Mouse (Mus musculus): Measurements from ENCODE around the gene Unc5b. TPM values are rescaled to one million over a fixed set of nuclear protein-coding genes. Genes with fewer than 3 reads are reported as not detected.

Gene Unc5b
- polyA plus RNA-seq, 1 experiment from 2014 or later: 0.25 TPM

- Histone ChIP-seq H3K9ac (no peak overlapping the region), H3K27ac (replicated peaks) (no peak overlapping the region), H3K4me3 (replicated peaks) (peak overlapping the region; percentile 51; the same call in 1 of the 2 replicates), H3K4me2 (peak overlapping the region; percentile 68), H3K36me3 (replicated peaks) (no peaks in the 10 kb centered on the region), H3K27me3 (peaks cover 97% of the 10 kb centered on the region), H3K4me1 (replicated peaks) (peaks cover 10% of the 10 kb centered on the region), H3K9me3 (replicated peaks) (no peaks in the 10 kb centered on the region)
- 2% methylated on average over 11 of the region's 11 CpGs for WGBS (ENCODE audit: insufficient replicate concordance)
- ATAC-seq (ENCODE audit: insufficient read depth): no peak
Measured at GRCm38 (mm10) chr10:60830000-60830399, 1.4 kb downstream of the Unc5b start.

- no peak overlapping the region for H3K27ac ChIP-seq (replicated peaks)
- no peak for ATAC-seq (ENCODE audit: insufficient read depth)
- no peak overlapping the region for H3K9ac ChIP-seq
- no peaks in the 10 kb centered on the region for H3K9me3 ChIP-seq (replicated peaks)
- H3K4me1 ChIP-seq (replicated peaks): peaks cover 10% of the 10 kb centered on the region
- H3K4me3 ChIP-seq (replicated peaks): no peak overlapping the region
- WGBS (ENCODE audit: insufficient replicate concordance): 34% methylated on average over 6 of the region's 6 CpGs
- peaks cover 96% of the 10 kb centered on the region for H3K27me3 ChIP-seq
- no peaks in the 10 kb centered on the region for H3K36me3 ChIP-seq (replicated peaks)
- H3K4me2 ChIP-seq: no peak overlapping the region
Measured at GRCm38 (mm10) chr10:60829071-60829470, 2.3 kb downstream of the Unc5b start.

- Histone ChIP-seq H3K4me2 (no peak overlapping the region), H3K9ac (no peak overlapping the region), H3K4me1 (replicated peaks) (peaks cover 10% of the 10 kb centered on the region), H3K4me3 (replicated peaks) (no peak overlapping the region), H3K9me3 (replicated peaks) (no peaks in the 10 kb centered on the region), H3K27ac (replicated peaks) (no peak overlapping the region), H3K27me3 (peaks cover 90% of the 10 kb centered on the region), H3K36me3 (replicated peaks) (no peaks in the 10 kb centered on the region)
- no peak for ATAC-seq (ENCODE audit: insufficient read depth)
- WGBS (ENCODE audit: insufficient replicate concordance): 31% methylated on average over 17 of the region's 17 CpGs
Measured at GRCm38 (mm10) chr10:60827901-60828670, 3.3 kb downstream of the Unc5b start.

DNA sequence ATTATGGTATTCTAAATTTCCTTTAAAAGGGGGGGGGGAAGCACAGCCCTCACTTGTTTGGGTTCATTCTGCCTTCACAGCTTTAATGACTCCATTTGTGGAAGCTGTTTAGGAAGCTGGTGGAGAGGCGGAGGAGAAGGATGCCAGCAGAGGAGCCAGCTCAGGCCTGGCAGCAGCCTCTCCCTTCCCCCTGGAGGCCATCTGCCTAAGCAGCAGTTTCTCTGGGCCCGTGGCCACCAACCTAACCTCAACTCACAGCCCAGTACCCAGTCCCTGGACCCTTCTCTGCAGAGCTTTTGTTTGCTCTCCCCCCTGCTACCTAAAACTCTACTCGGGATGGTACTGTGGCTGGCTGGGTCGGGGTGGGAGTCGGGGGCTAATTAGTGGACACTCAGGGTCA, 4.1 kb downstream of the Unc5b start:
- 12% methylated on average over 5 of the region's 5 CpGs for WGBS (ENCODE audit: insufficient replicate concordance)
- H3K9ac ChIP-seq: no peak overlapping the region
- no peaks in the 10 kb centered on the region for H3K9me3 ChIP-seq (replicated peaks)
- H3K27ac ChIP-seq (replicated peaks): no peak overlapping the region
- peaks cover 82% of the 10 kb centered on the region for H3K27me3 ChIP-seq
- no peak for ATAC-seq (ENCODE audit: insufficient read depth)
- no peaks in the 10 kb centered on the region for H3K36me3 ChIP-seq (replicated peaks)
- no peak overlapping the region for H3K4me3 ChIP-seq (replicated peaks)
- 0 out of 2 replicates have a peak overlapping the region, but pooled peaks have one; percentile 40 for H3K4me2 ChIP-seq
- H3K4me1 ChIP-seq (replicated peaks): peaks cover 10% of the 10 kb centered on the region

GRCm38 (mm10) chr10:60826461-60827237, 4.7 kb downstream of the Unc5b start:
- peaks cover 76% of the 10 kb centered on the region for H3K27me3 ChIP-seq
- WGBS (ENCODE audit: insufficient replicate concordance): 3% methylated on average over 34 of the region's 34 CpGs
- no peak for ATAC-seq (ENCODE audit: insufficient read depth)
- H3K4me2 ChIP-seq: peak overlapping the region; percentile 40
- no peak overlapping the region for H3K9ac ChIP-seq
- peaks cover 10% of the 10 kb centered on the region for H3K4me1 ChIP-seq (replicated peaks)
- H3K9me3 ChIP-seq (replicated peaks): no peaks in the 10 kb centered on the region
- H3K36me3 ChIP-seq (replicated peaks): no peaks in the 10 kb centered on the region
- 0 out of 2 replicates have a peak overlapping the region, but pooled peaks have one; percentile 5 for H3K4me3 ChIP-seq (replicated peaks)
- no peak overlapping the region for H3K27ac ChIP-seq (replicated peaks)

DNA sequence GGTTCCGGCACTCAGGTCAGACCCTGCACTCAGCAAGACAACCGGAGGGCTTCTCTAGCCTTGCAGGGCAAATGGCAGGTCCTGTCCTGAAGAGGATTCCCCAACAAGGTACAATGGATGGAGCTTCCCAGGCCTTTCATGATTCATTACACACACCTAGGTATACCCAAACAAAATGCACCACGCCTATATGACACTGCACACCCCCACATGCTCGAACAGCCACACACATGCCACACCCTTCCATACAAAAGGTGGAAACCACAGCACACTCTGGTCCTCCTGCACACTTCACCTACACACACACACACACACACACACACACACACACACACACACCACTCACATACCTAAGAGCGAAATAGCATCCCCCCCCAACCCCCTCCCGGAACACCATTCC, 5.4 kb downstream of the Unc5b start:
- H3K9ac ChIP-seq: no peak overlapping the region
- no peak overlapping the region for H3K27ac ChIP-seq (replicated peaks)
- no peak for ATAC-seq (ENCODE audit: insufficient read depth)
- WGBS (ENCODE audit: insufficient replicate concordance): 46% methylated on average over 6 of the region's 6 CpGs
- no peak overlapping the region for H3K4me3 ChIP-seq (replicated peaks)
- no peaks in the 10 kb centered on the region for H3K36me3 ChIP-seq (replicated peaks)
- H3K4me2 ChIP-seq: no peak overlapping the region
- H3K4me1 ChIP-seq (replicated peaks): peaks cover 8% of the 10 kb centered on the region
- no peaks in the 10 kb centered on the region for H3K9me3 ChIP-seq (replicated peaks)
- H3K27me3 ChIP-seq: peaks cover 69% of the 10 kb centered on the region

DNA sequence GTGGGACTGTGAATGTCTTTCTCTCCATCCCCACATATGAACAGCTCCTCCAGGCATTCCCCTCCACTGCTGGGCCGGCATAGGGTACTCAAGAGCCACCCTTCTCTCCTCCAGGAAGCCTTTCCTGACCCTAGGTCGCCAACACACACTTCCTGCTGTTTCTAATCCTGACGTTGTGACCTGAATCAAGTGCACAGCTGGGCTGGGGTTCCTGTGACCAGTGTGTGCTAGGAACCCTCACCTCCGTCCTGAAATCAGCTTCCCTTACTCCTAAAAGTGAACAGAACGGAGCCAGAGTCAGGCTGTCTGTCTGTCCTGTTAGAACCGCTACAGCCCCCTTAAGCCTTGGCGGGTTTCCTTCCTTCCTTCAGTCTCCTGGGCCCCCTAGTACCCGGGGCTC, 7.6 kb downstream of the Unc5b start:
- no peak overlapping the region for H3K27ac ChIP-seq (replicated peaks)
- no peaks in the 10 kb centered on the region for H3K36me3 ChIP-seq (replicated peaks)
- peaks cover 47% of the 10 kb centered on the region for H3K27me3 ChIP-seq
- no peak for ATAC-seq (ENCODE audit: insufficient read depth)
- no peak overlapping the region for H3K9ac ChIP-seq
- no peaks in the 10 kb centered on the region for H3K4me1 ChIP-seq (replicated peaks)
- no peaks in the 10 kb centered on the region for H3K9me3 ChIP-seq (replicated peaks)
- 21% methylated on average over 8 of the region's 8 CpGs for WGBS (ENCODE audit: insufficient replicate concordance)
- no peak overlapping the region for H3K4me2 ChIP-seq
- H3K4me3 ChIP-seq (replicated peaks): no peak overlapping the region

- Histone ChIP-seq H3K9me3 (replicated peaks) (no peaks in the 10 kb centered on the region), H3K27ac (replicated peaks) (no peak overlapping the region), H3K4me2 (no peak overlapping the region), H3K36me3 (replicated peaks) (no peaks in the 10 kb centered on the region), H3K27me3 (peaks cover 37% of the 10 kb centered on the region), H3K4me3 (replicated peaks) (no peak overlapping the region), H3K4me1 (replicated peaks) (no peaks in the 10 kb centered on the region), H3K9ac (no peak overlapping the region)
- WGBS (ENCODE audit: insufficient replicate concordance): 59% methylated on average over 17 of the region's 17 CpGs
- ATAC-seq (ENCODE audit: insufficient read depth): no peak
Measured at GRCm38 (mm10) chr10:60822641-60823425, 8.5 kb downstream of the Unc5b start.

- Histone ChIP-seq H3K9ac (no peak overlapping the region), H3K4me1 (replicated peaks) (no peaks in the 10 kb centered on the region; the same call in 1 of the 2 replicates), H3K36me3 (replicated peaks) (no peaks in the 10 kb centered on the region), H3K27me3 (peaks cover 28% of the 10 kb centered on the region), H3K9me3 (replicated peaks) (no peaks in the 10 kb centered on the region), H3K4me3 (replicated peaks) (no peak overlapping the region), H3K27ac (replicated peaks) (no peak overlapping the region), H3K4me2 (no peak overlapping the region)
- 49% methylated on average over 7 of the region's 7 CpGs for WGBS (ENCODE audit: insufficient replicate concordance)
- no peak for ATAC-seq (ENCODE audit: insufficient read depth)
Measured at GRCm38 (mm10) chr10:60821736-60822358, 9.5 kb downstream of the Unc5b start.

- Histone ChIP-seq H3K4me3 (replicated peaks) (no peak overlapping the region), H3K9me3 (replicated peaks) (no peaks in the 10 kb centered on the region), H3K9ac (no peak overlapping the region), H3K27ac (replicated peaks) (no peak overlapping the region), H3K4me2 (no peak overlapping the region), H3K36me3 (replicated peaks) (no peaks in the 10 kb centered on the region), H3K4me1 (replicated peaks) (no peaks in the 10 kb centered on the region; the same call in 1 of the 2 replicates), H3K27me3 (peaks cover 22% of the 10 kb centered on the region)
- no peak for ATAC-seq (ENCODE audit: insufficient read depth)
Measured at GRCm38 (mm10) chr10:60821311-60821710, 10.1 kb downstream of the Unc5b start.

Measured in liver, embryonic 15.5 days (tissue).